Mouse (Mus musculus) CH12.LX (cell line): ENCODE data around the gene Urad. TPM values are rescaled to one million over a fixed set of nuclear protein-coding genes. Genes with fewer than 3 reads are reported as not detected.
A peak's percentile ranks its signal among the peaks of the same experiment; 100 is the strongest.

Source experiments
- DNase-seq: peaks from one replicate; pipeline ENCODE4 v3.0.0-alpha.2; 2013; ENCODE audit errors: extremely low read depth
- H3K27ac ChIP-seq: 2 replicates; pipeline ENCODE4 v1.5.1; 2012; ENCODE audit warnings: low read depth, mild to moderate bottlenecking, control low read depth, moderate library complexity; ENCODE audit not compliant: insufficient read depth
- H3K27me3 ChIP-seq: replicated peaks from 2 replicates; pipeline ENCODE3; 2012; ENCODE audit warnings: inconsistent platforms
- H3K36me3 ChIP-seq, 2 experiments: replicated peaks in 1 of 2; 2 replicates each; pipeline versions ENCODE3 to v1.6.1; 2012; ENCODE audit warnings: inconsistent platforms in 1 of 2, low read length in 1 of 2, mild to moderate bottlenecking in 1 of 2, mixed read lengths in 1 of 2, moderate library complexity in 1 of 2; ENCODE audit not compliant: control insufficient read depth in 1 of 2, insufficient read depth in 1 of 2
- H3K4me1 ChIP-seq, 2 experiments: 2 replicates each; pipeline ENCODE4 v1.6.1; 2012; ENCODE audit warnings: inconsistent platforms in 1 of 2, moderate library complexity in 1 of 2; ENCODE audit not compliant: insufficient read depth in 2 of 2, control insufficient read depth in 1 of 2
- H3K4me2 ChIP-seq: 2 replicates; pipeline ENCODE4 v1.6.1; 2012; ENCODE audit warnings: low read depth, mild to moderate bottlenecking, control low read depth; ENCODE audit not compliant: poor library complexity, insufficient read depth, severe bottlenecking
- H3K4me3 ChIP-seq, 3 experiments: fragments of 150-350 bp in 1 of 3; sonication (generic) in 1 of 3; replicated peaks in 1 of 3; 2 replicates each; pipeline versions ENCODE3 to v1.5.1; 2011 to 2012; ENCODE audit warnings: low read depth in 2 of 3, low read length in 2 of 3, mild to moderate bottlenecking in 2 of 3, moderate library complexity in 2 of 3, control low read depth in 1 of 3, improper control_type of control experiment in 1 of 3, inconsistent platforms in 1 of 3, mixed read lengths in 1 of 3; ENCODE audit not compliant: poor library complexity in 1 of 3
- H3K79me2 ChIP-seq: replicated peaks from 2 replicates; pipeline ENCODE4 v1.6.1; 2012; ENCODE audit warnings: mild to moderate bottlenecking, moderate library complexity; ENCODE audit not compliant: control insufficient read depth, poor library complexity, insufficient read depth, severe bottlenecking; ENCODE audit errors: extremely low read depth
- H3K9ac ChIP-seq: 2 replicates; pipeline ENCODE4 v1.6.1; 2012; ENCODE audit warnings: low read depth, mild to moderate bottlenecking, control low read depth, moderate library complexity; ENCODE audit not compliant: insufficient read depth
- H3K9me3 ChIP-seq: replicated peaks from 2 replicates; pipeline ENCODE3; 2012; ENCODE audit warnings: low read length, inconsistent platforms, mixed read lengths
- BHLHE40 ChIP-seq: IDR thresholded peaks from 2 replicates; pipeline ENCODE4 v1.6.1; 2011; ENCODE audit warnings: mild to moderate bottlenecking, low read depth, low read length, improper control_type of control experiment
- CHD1 ChIP-seq: IDR thresholded peaks from 2 replicates; pipeline ENCODE4 v1.6.1; 2012; ENCODE audit warnings: low read depth, low read length, improper control_type of control experiment, inconsistent platforms
- CTCF ChIP-seq, 2 experiments: IDR thresholded peaks in 1 of 2; conservative IDR thresholded peaks in 1 of 2; 2 replicates each; pipeline ENCODE4 v1.5.1; 2011 to 2012; ENCODE audit warnings: low read depth in 2 of 2, low read length in 2 of 2, improper control_type of control experiment in 1 of 2, inconsistent platforms in 1 of 2, mild to moderate bottlenecking in 1 of 2, moderate library complexity in 1 of 2
- E2F4 ChIP-seq: IDR thresholded peaks from 2 replicates; pipeline ENCODE4 v1.6.1; 2011; ENCODE audit warnings: low read depth, low read length, improper control_type of control experiment; ENCODE audit not compliant: insufficient replicate concordance
- ETS1 ChIP-seq: conservative IDR thresholded peaks from 2 replicates; pipeline ENCODE4 v1.6.1; 2012; ENCODE audit warnings: low read depth, mild to moderate bottlenecking, inconsistent platforms, low read length, improper control_type of control experiment, moderate library complexity
- GABPA ChIP-seq: IDR thresholded peaks from 2 replicates; pipeline ENCODE4 v1.6.1; 2012; ENCODE audit warnings: low read depth, low read length, improper control_type of control experiment, inconsistent platforms; ENCODE audit not compliant: insufficient replicate concordance
- JUND ChIP-seq: conservative IDR thresholded peaks from 2 replicates; pipeline ENCODE4 v1.6.1; 2011; ENCODE audit warnings: low read depth, low read length, improper control_type of control experiment
- MAX ChIP-seq: IDR thresholded peaks from 2 replicates; pipeline ENCODE4 v1.6.1; 2011; ENCODE audit warnings: low read length, improper control_type of control experiment
- MXI1 ChIP-seq: IDR thresholded peaks from 2 replicates; pipeline ENCODE4 v1.6.1; 2011; ENCODE audit warnings: mild to moderate bottlenecking, low read depth, low read length, improper control_type of control experiment
- PAX5 ChIP-seq: IDR thresholded peaks from 2 replicates; pipeline ENCODE4 v1.6.1; 2012; ENCODE audit warnings: low read length, inconsistent platforms, mixed read lengths
- POLR2A ChIP-seq: IDR thresholded peaks from 2 replicates; pipeline ENCODE4 v1.6.1; 2011; ENCODE audit warnings: low read depth, mild to moderate bottlenecking, improper control_type of control experiment, low read length
- POLR2AphosphoS2 ChIP-seq: IDR thresholded peaks from 2 replicates; pipeline ENCODE4 v1.6.1; 2011; ENCODE audit warnings: low read depth, low read length, improper control_type of control experiment
- RAD21 ChIP-seq: IDR thresholded peaks from 2 replicates; pipeline ENCODE4 v1.6.1; 2011; ENCODE audit warnings: low read depth, mild to moderate bottlenecking, low read length, improper control_type of control experiment, moderate library complexity
- SIN3A ChIP-seq: IDR thresholded peaks from 2 replicates; pipeline ENCODE4 v1.6.1; 2012; ENCODE audit warnings: low read length, improper control_type of control experiment, inconsistent platforms
- SMC3 ChIP-seq: IDR thresholded peaks from 2 replicates; pipeline ENCODE4 v1.6.1; 2011; ENCODE audit warnings: low read depth, low read length, improper control_type of control experiment
- TCF12 ChIP-seq: IDR thresholded peaks from 2 replicates; pipeline ENCODE4 v1.6.1; 2014; ENCODE audit warnings: low read depth, mild to moderate bottlenecking, inconsistent platforms, low read length, improper control_type of control experiment
- UBTF ChIP-seq: IDR thresholded peaks from 2 replicates; pipeline ENCODE4 v1.6.1; 2012; ENCODE audit warnings: low read depth, mild to moderate bottlenecking, inconsistent platforms, low read length, improper control_type of control experiment, moderate library complexity
- USF1 ChIP-seq: IDR thresholded peaks from 2 replicates; pipeline ENCODE4 v1.6.1; 2014; ENCODE audit warnings: low read depth, mild to moderate bottlenecking, inconsistent platforms, low read length, improper control_type of control experiment
- USF2 ChIP-seq: conservative IDR thresholded peaks from 2 replicates; pipeline ENCODE4 v1.6.1; 2011; ENCODE audit warnings: low read depth, low read length, improper control_type of control experiment
- ZC3H11A ChIP-seq: IDR thresholded peaks from 2 replicates; pipeline ENCODE4 v1.6.1; 2012; ENCODE audit warnings: low read depth, mild to moderate bottlenecking, inconsistent platforms, low read length, improper control_type of control experiment
- ZKSCAN1 ChIP-seq: IDR thresholded peaks from 2 replicates; pipeline ENCODE4 v1.6.1; 2012; ENCODE audit warnings: low read depth, inconsistent platforms, low read length, improper control_type of control experiment, borderline replicate concordance
- ZNF384 ChIP-seq: IDR thresholded peaks from 2 replicates; pipeline ENCODE4 v1.6.1; 2012; ENCODE audit warnings: low read depth, low read length, improper control_type of control experiment, inconsistent platforms
- dilution Hi-C: fragments of 300-500 bp; cut with MboI; formaldehyde crosslinking; loops from 2 replicates; pipeline ENCODE4 v1.14.3; 2020; ENCODE audit warnings: low sequenced_read_pairs; ENCODE audit not compliant: extremely low pct_unique_long_range_greater_than_20kb, extremely low pct_ligation_motif_present
- in situ Hi-C: fragments of 300-500 bp; cut with MboI; formaldehyde crosslinking; loops from 3 replicates; pipeline ENCODE4 v1.14.3; 2019; ENCODE audit warnings: low sequenced_read_pairs, low pct_ligation_motif_present, low pct_unique_long_range_greater_than_20kb, mixed read lengths
- polyA plus RNA-seq: library from polyadenylated mRNA; unstranded; fragments of >175 nt; gene quantifications from 2 replicates; pipeline ENCODE4 v1.2.1, GENCODE M21; 2012; ENCODE audit warnings: low read depth; ENCODE audit not compliant: insufficient read length
- total RNA-seq, 2 experiments: library from RNA; depleted of rRNA; stranded (reverse); fragments of 300-350 nt in 1 of 2; fragments of >200 nt in 1 of 2; gene quantifications; 2 replicates each; pipeline ENCODE4 v1.2.3; 2012 to 2014

The Urad gene
- total and polyA plus RNA-seq, 3 experiments, result not detected

GRCm38 (mm10) chr5:147358481-147358880 lies 36.2 kb upstream of the Urad start:
- Histone ChIP-seq H3K9ac (no peak overlapping the region), H3K27me3 (no peaks in the 10 kb centered on the region), H3K4me2 (no peak overlapping the region), H3K79me2 (no peaks in the 10 kb centered on the region), H3K27ac (no peak overlapping the region), H3K9me3 (peaks cover 6% of the 10 kb centered on the region), H3K4me3 (no peak overlapping the region), H3K4me1 (peaks cover 5 to 42% of the 10 kb centered on the region in 2 experiments; a peak in 2 of 4 replicates)
- no peak for DNase-seq
- in situ Hi-C loops, result no loop called here
- TF ChIP-seq MAX (no peak), SIN3A (no peak), ZKSCAN1 (no peak), USF1 (no peak), POLR2A (no peak), GABPA (no peak), PAX5 (no peak), TCF12 (no peak), CHD1 (no peak), USF2 (no peak), ZNF384 (no peak), ETS1 (no peak), JUND (no peak), E2F4 (no peak), ZC3H11A (no peak), POLR2AphosphoS2 (no peak), MXI1 (no peak), UBTF (no peak)
- TF ChIP-seq, all 38 proteins: peak for 0
- dilution Hi-C loops, result no loop called here
- H3K36me3 ChIP-seq, result no peaks in the 10 kb centered on the region

DNA sequence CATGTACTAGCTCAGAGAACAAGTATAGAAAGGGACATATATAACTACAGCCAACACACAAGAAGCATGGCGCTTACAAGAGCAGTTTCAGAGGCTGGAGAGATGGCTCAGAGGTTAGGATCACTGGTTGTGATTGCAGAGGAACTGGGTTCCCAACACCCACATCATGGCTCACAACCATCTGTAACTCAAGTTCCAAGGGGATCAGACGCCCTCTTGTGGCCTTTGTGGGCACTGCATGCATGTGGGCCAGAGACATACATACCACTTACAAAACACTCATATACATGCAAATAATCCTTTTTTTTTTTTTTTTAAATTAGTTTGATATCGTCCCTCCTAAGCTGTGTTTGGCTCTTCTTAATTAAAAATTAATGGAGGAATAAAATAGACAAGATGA lies 35.3 kb upstream of the Urad start:
- peaks cover 6% of the 10 kb centered on the region for H3K9me3 ChIP-seq
- in situ Hi-C loops, result no loop called here
- DNase-seq, result no peak

More for the DNA sequence above, 35.3 kb upstream of the Urad start:
- Histone ChIP-seq H3K79me2 (no peaks in the 10 kb centered on the region), H3K27me3 (no peaks in the 10 kb centered on the region), H3K4me1 (peaks cover 5 to 36% of the 10 kb centered on the region in 2 experiments; a peak in 2 of 4 replicates), H3K4me3 (no peak overlapping the region), H3K27ac (no peak overlapping the region), H3K9ac (no peak overlapping the region), H3K4me2 (no peak overlapping the region)
- dilution Hi-C loops, result no loop called here
- TF ChIP-seq BHLHE40, result no peak
- TF ChIP-seq RAD21, result peak; percentile 50
- peak; percentile 64 to 66; a peak in 3 of 4 replicates for TF ChIP-seq CTCF (conservative IDR thresholded peaks at IDR 0.05 in 1 of 2, IDR thresholded peaks at IDR 0.05 in 1 of 2; ENCODE audit: low read depth in 2 of 2, low read length in 2 of 2)
- peak; percentile 56 for TF ChIP-seq SMC3
- TF ChIP-seq, all 38 proteins: peak for 3
- H3K36me3 ChIP-seq, result no peaks in the 10 kb centered on the region
